Mouse (Mus musculus) cortical plate, adult 2 months (tissue): ENCODE measurements around the gene Jade1. TPM values are rescaled to one million over a fixed set of nuclear protein-coding genes. Genes with fewer than 3 reads are reported as not detected.

Experiments
- H3K27ac ChIP-seq: fragments of 200-500 bp; 2 replicates; pipeline ENCODE4 v1.5.1; 2012; ENCODE audit warnings: low read length, control low read depth, inconsistent platforms; ENCODE audit not compliant: insufficient read depth
- H3K4me1 ChIP-seq: fragments of 200-500 bp; 2 replicates; pipeline ENCODE4 v1.6.1; 2011; ENCODE audit warnings: low read length; ENCODE audit not compliant: control insufficient read depth, insufficient read depth
- H3K4me3 ChIP-seq: fragments of 200-500 bp; 2 replicates; pipeline ENCODE4 v1.5.1; 2011; ENCODE audit warnings: mild to moderate bottlenecking, low read length, control low read depth; ENCODE audit not compliant: insufficient read depth
- CTCF ChIP-seq: fragments of 200-500 bp; IDR thresholded peaks from 2 replicates; pipeline ENCODE4 v1.5.1; 2011; ENCODE audit warnings: mild to moderate bottlenecking, control low read depth, low read length; ENCODE audit not compliant: insufficient read depth; ENCODE audit errors: extremely low read depth
- POLR2A ChIP-seq: fragments of 200-500 bp; IDR thresholded peaks from 2 replicates; pipeline ENCODE4 v1.6.1; 2011; ENCODE audit warnings: mild to moderate bottlenecking, low read length, control low read depth; ENCODE audit not compliant: insufficient read depth; ENCODE audit errors: extremely low read depth
- polyA plus RNA-seq: library from polyadenylated mRNA; depleted of rRNA; stranded (reverse); fragments of >200 nt; gene quantifications from 2 replicates; pipeline ENCODE4 v1.2.3, GENCODE M21; 2012; rRNA removed

The Jade1 gene
- polyA plus RNA-seq, result 30.4 and 30.9 TPM in 2 replicates

DNA sequence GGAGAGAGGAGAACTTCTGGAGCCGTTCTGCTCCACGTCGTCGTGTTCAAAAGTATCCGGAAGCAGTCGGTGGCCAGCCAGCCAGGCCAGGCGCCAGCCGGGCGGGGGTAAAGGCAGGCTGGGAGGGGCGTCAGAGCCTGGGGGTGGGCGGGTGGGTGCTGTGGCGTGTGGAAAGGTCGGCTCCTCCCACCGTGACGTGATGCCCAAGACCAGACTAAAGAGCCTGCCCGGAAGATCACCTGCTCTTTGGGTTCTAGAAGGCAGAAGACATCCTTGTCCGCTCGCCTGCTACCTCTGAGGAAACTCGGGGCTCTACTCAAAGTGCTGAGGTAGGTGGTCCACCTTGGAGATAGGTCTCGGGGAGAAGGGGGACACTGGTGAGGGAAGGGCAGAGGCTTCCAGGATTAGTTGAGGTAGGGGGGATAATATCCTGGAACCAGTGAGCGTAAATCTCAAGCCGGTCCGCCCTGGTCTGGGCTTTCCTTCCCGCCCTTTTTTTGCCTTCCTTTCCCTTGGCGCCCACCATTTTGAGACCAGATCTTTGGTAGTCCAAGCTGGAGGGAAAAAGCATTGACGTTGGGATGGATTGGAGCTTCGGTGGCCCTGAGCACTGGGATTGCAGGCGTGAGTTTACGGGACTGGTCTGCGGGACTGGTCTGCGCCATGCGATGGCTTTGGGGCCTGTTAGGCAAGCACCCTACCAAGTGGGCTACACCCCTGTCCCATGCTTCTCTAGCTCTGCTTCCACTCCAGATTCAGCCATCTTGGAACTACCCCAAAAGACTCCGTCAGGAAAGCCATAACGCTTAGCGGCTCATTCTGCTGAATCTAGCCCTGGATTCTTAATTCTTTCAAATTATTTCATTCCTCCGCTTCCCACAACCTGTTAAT lies at the start of gene Jade1:
TSS of gene Jade1 (plus strand) at position 241 of the 891 bp plus-strand sequence.
- Histone ChIP-seq H3K4me1 (no peaks in the 10 kb centered on the region), H3K4me3 (no peak within 1 kb of the TSS), H3K27ac (no peak within 1 kb of the TSS)
- TF ChIP-seq CTCF (no peak), POLR2A (no peak)

- H3K27ac ChIP-seq, result no peak overlapping the region
- H3K4me1 ChIP-seq, result no peaks in the 10 kb centered on the region; the same call in 1 of the 2 replicates
- H3K4me3 ChIP-seq, result no peak overlapping the region
- no peak for TF ChIP-seq POLR2A
- no peak for TF ChIP-seq CTCF
Measured at GRCm38 (mm10) chr3:41509441-41509840, 46.1 kb upstream of the Jade1 start.

- no peak for TF ChIP-seq POLR2A
- Histone ChIP-seq H3K4me3 (no peak overlapping the region), H3K27ac (no peak overlapping the region), H3K4me1 (no peaks in the 10 kb centered on the region; the same call in 1 of the 2 replicates)
Measured at GRCm38 (mm10) chr3:41510191-41510590, 45.3 kb upstream of the Jade1 start.

DNA sequence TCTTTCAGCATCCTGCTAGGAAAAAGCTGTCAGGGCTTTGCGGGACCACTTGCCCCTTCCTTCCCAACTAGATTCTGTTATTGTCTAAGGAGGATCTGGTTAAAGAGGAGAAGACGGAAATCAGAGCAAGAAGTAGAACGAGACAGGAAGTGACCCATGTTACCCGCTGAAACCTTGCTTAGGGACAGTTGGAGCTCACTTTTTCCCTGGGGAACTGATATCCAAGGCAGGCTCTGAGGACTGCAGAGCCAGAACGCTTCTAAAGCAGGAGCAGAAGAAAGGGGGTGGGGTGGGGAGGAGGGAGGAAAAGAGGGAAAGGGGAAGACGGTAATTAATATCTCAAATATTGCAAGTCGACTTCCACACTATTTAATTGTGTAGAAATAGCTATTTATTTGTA lies 44.8 kb upstream of the Jade1 start:
- Histone ChIP-seq H3K27ac (no peak overlapping the region), H3K4me1 (no peaks in the 10 kb centered on the region; the same call in 1 of the 2 replicates), H3K4me3 (no peak overlapping the region)
- TF ChIP-seq POLR2A (no peak), CTCF (no peak)

DNA sequence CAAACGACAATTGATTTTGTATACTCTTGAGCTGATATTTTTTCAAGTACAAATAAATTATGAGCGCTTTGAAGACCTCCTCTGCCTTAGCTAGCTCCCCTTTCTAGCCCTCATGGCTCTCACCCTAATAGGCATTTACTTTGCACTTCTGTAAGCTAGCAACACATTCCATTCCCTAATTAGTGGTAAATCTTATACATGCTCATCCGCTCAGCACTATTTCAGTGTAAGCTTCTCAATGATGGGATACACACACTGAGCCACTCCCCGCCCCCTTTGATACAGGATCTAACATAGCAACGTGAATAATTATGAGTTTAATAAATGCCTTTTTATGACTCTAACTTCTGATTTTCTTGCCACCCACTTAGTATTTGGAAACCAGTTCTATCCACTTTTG lies 41.5 kb upstream of the Jade1 start:
- no peak overlapping the region for H3K4me3 ChIP-seq
- TF ChIP-seq POLR2A, result no peak
- TF ChIP-seq CTCF, result no peak
- peaks cover 2% of the 10 kb centered on the region; the same call in 1 of the 2 replicates for H3K4me1 ChIP-seq
- no peak overlapping the region for H3K27ac ChIP-seq

GRCm38 (mm10) chr3:41514683-41515305 lies 40.7 kb upstream of the Jade1 start:
- Histone ChIP-seq H3K4me3 (no peak overlapping the region), H3K4me1 (peaks cover 2% of the 10 kb centered on the region; the same call in 1 of the 2 replicates), H3K27ac (no peak overlapping the region)
- TF ChIP-seq POLR2A (no peak), CTCF (no peak)

- no peak overlapping the region for H3K27ac ChIP-seq
- TF ChIP-seq CTCF (no peak), POLR2A (no peak)
- peaks cover 2% of the 10 kb centered on the region; the same call in 1 of the 2 replicates for H3K4me1 ChIP-seq
- no peak overlapping the region for H3K4me3 ChIP-seq
Measured at GRCm38 (mm10) chr3:41516961-41517518, 38.5 kb upstream of the Jade1 start.

DNA sequence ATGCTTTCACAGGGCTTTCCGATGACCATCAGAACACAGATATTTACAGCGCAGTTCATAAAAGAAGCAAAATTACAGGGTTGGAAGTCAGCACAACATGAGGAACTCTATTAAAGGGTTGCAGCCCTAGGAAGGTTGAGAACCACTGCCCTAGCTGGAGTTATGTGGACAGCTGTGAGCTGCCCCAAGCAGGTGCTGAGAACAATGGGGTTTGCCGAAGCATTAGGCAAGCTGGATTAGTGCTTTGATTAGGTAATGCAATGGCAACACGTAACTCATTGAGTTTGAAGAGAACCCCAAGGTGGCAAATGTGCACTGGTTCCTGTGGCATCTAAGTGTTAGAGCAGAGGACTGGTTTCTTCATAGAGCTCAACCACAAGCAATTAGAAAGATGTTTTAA lies 34.6 kb upstream of the Jade1 start:
- TF ChIP-seq POLR2A, result no peak
- TF ChIP-seq CTCF, result no peak
- Histone ChIP-seq H3K4me3 (no peak overlapping the region), H3K4me1 (peaks cover 2% of the 10 kb centered on the region; the same call in 1 of the 2 replicates), H3K27ac (no peak overlapping the region)

- H3K4me3 ChIP-seq, result no peak overlapping the region
- H3K4me1 ChIP-seq, result peaks cover 2% of the 10 kb centered on the region; the same call in 1 of the 2 replicates
- no peak overlapping the region for H3K27ac ChIP-seq
- TF ChIP-seq CTCF (no peak), POLR2A (no peak)
Measured at GRCm38 (mm10) chr3:41521733-41522132, 33.8 kb upstream of the Jade1 start.
